Mouse (Mus musculus) urinary bladder, adult 18-20 months (tissue): ENCODE data around the gene Crtc1.

Experiments
- DNase-seq, 2 experiments: peaks; one replicate each; pipeline ENCODE4 v3.0.0; 2022; ENCODE audit warnings: low spot score in 2 of 2, mixed read lengths in 2 of 2

Gene Crtc1

DNA sequence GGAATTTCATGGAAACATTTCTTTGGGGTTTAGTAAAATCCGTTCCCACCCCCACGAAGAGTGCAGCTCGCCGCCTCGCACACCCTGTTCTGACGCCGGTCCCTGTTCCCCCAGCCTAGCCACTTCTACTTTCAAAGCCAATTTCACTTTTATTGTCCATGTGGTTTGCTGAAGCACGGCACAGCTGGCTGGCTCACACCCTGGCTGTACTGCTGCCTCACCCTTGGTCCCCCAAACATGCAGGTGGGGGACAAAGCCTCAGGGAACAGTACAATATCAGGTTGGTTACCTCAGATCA is 23.1 kb upstream of the Crtc1 start:
- no peak for DNase-seq

DNA sequence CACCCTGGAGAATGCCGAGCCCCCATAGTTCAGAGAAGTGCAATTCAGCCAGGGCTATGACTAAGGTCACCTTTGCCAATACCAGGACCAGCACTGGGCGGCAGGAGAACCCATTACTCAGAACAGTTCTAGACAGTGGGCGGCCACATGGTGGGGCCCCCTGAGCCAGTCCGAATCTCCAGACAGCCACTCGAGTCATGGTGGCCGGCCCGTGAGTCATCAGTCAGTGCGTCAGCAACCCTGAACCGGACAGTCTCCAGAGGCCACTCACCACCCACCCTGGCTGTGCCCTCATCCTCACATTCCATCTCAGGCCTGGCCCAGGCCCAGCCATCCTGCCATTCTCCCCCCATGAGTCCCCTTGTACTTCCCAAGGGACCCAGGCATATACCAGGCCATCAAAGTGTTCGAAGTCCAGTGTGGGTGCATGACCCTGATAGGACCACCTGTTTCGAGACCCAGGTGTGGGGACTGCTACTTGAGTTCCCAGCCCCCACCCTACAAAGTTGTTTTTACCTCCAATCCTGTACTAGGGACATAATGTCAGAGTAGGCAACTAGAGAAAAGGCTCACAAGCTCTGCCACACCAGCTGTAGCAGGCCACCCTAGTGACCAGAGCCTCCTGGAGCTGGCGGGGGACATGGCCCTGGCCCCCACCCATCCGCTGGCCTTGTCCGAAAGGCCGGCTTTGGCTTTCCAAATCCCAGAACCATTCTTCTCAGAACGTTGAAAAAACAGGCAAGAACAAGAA is 22.6 kb upstream of the Crtc1 start:
- DNase-seq, result no peak

DNA sequence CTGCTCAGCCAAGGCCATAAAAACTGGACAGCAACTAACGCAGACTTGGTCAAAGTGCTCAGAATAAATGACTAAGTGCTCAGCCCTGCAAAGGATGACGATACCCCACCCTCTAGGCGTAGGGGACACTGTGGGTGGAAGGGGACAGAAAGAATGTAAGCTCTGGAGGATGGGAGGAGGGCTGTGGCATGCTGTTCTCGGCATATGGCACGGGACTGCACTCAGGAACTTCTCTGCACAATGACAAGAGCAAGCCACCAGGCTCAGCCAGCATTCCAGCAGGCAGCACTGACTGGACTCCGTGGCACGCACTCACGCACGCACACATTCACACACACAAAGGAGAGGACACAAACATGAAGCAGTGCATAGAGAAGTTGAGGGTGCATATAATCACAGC is 21.2 kb upstream of the Crtc1 start:
- no peak for DNase-seq

DNA sequence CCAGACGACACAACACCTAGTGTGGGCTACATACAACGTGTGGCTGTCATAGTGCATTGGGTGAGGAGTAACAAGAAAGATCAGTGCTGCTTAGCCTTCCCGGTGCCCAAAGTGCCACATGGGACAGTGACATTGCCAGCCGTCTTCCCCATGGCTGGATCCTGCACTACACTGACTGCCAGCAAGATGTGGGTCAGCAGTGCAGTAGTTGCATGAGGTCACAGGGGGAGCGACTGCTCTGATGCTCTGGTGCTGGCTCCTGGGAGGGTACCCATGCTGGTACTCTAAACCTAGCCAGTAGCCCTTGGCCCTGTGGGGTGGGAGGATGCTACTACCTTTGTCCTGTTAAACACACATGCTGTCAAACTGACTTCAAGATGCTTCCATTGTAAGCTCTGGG is 20.8 kb upstream of the Crtc1 start:
- no peak for DNase-seq

DNA sequence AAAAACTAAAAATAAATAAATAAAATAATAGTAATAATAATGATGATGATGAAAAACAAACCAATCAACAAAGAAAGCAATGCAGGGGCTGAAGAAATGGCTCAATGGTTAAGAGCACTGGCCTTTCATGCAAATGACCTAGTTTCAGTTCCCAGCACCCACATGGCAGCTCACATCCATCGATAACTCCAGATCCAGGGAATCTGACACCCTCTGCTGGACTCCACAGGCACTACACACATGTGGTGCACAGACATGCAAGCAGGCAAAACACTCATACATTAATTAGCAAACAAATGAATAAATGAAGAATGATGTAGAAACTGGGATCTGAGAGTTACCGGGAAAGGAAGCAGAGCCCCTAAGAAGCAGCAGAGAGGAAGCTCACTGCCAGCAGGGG is 20.3 kb upstream of the Crtc1 start:
- DNase-seq, result no peak

DNA sequence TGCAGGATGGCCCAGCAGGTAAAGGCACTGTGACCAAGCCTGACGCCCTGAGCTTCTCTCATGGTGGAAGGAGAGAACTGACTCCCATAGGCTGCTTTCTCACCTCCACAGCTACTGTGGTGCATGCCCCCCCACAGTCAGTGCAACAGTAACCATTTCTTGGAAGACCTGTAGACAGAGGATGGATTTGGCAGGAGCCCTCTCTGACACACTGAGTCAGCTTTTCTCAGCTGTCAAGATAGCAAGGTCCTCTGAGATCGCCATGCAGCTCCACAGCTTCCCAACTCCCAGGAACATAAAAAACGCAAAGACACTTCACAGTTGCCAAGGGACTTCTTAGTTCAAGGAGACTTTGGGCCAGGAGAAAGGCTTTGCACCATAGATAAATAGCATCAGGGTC is 19.1 kb upstream of the Crtc1 start:
- no peak for DNase-seq

DNA sequence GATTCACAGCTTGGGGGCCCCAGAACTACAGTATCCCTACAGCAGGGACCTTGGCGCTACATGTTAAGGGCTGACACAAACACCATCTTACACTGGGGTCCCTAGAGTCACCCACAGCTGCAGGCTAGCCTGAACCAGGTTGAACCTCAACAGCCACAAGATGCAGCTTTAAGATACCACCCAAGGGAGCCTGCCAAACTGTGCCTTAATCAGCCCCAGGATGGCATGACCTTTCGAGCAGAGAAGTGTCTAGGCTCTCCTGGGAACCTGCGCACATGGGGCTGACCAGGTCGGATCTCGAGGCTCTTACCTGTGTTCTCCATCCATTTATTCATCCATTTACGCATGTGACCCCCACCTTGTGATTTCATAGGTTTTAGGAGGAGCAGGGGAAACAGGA is 18.5 kb upstream of the Crtc1 start:
- no peak for DNase-seq

DNA sequence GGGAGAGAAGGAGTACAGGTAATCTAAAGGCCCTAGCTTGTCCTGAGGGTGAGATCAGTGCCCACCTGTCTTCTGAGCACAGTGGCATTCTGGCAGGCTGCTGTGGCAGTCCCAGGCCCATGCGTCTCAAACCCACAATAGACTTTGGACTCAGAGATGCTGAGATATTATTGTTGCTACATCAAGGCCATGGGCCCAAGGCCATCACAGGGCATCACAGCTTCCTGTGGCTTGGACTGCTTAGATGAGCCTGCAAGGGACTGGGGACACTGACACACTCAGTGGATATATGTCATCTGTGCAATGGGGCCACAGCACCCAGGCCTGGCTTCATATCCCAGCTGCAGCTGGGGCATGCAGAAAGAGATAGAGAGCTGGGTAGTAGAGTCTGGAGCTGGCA is 17.6 kb upstream of the Crtc1 start:
- DNase-seq, result no peak

DNA sequence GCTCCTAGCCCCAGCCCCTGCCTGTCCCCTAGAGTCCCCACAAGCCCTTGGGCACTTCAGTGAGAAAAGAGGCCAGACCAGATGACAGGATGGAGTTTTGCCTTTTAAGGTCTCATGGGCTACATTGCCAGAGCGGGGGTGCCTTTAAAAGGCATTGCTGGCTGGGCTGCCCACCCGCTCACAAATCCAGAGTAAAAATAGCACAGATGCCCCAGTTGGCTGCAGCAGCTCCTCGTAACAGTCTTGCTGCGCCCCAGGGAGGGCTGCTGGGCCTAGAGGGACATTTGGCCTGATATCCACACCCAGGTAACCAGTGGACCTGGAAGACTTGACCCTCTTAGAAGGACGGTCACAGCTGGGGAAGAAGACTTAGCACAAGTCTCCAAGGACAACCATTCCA is 14.5 kb upstream of the Crtc1 start:
- DNase-seq, result no peak

DNA sequence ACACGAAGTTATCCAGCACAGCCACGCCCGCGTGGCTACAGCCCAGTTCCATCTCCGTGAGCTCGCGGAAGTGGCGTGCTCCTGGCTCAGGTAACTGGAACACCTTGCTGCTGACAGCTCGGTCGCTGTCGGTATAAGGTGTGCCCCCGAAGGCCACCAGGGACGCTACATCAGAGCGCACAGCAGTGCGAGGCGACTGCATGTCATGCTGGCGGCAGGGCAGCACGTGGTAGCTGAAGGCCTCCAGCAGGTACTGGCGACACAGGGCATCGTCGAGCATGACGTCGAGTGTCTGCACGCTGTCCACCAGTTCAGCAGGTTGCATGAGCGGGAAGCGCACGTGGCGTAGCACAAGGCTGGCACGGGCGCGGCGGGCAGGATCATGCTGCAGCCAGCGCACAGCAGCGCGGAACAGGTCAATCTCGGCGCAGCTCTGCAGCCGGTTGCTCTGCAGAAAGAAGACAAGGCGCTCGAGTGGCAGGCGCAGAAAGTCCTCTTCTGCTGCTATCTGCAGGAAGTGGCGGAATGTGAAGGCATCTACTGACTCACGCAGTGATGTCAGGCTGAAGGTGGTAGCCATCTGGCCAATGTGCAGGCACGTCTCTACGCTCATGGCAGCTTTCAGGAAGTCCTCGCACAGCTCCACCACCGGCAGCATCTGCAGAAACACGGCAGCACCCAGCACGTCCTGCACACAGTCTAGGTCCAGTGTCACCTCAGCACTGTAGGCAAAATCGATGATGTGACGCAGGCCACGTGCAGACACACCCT is 13.0 kb upstream of the Crtc1 start:
- DNase-seq, result no peak

DNA sequence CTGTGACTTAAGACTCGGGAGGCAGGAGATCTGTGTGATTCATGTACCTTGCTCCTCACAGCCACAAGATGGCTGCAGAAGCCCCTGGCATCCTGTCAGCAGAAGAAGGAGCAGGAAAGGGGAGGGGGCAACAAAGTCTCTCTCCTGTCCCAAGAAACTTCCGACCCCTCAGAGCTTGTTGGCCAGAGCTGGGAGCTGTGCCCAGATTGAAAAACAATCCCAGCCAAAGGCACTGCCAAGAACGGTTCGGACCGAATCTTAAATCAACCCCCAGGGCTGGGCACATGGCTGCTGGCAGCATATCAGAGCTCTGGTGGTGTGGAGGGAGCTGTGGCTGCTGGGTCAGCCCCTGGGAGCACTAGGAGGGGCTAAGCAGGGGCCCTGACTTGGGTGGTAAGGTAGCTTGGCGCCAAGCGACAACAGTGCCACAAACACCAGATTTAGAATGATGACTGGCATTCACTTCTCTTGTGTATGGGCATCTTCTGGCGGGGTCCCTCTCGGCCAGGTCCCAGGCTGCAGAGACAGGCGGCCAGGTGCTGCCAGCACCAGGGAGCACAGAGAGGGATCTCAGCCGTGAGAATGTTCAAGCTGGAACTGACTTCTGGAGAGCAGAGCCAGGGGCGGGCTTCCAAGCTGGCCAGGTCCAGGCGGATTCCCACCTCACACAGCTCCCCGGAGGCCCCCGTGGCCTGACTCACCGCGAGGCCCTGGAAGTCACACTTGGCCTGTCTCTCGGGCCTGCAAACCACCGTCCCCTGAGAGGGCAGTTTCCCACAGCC is 8.5 kb upstream of the Crtc1 start:
- no peak for DNase-seq

DNA sequence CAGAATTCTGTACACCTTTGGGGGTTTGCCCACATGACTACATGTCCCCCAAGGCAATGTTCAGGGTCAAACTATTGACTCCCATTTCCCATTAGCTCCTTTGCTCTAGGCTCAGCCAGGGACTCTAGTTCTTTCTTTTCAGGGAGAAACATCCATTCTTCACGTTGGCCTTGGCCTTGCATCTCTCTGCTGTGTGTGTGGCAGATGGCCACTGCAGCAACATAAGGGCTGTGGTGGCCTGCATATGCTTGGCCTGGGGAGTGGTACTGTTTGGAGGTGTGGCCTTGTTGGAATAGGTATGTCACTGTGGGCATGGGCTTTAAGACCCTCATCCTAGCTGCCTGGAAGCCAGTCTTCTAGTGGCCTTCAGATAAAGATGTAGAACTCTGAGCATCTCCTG is 6.6 kb upstream of the Crtc1 start:
- no peak for DNase-seq

DNA sequence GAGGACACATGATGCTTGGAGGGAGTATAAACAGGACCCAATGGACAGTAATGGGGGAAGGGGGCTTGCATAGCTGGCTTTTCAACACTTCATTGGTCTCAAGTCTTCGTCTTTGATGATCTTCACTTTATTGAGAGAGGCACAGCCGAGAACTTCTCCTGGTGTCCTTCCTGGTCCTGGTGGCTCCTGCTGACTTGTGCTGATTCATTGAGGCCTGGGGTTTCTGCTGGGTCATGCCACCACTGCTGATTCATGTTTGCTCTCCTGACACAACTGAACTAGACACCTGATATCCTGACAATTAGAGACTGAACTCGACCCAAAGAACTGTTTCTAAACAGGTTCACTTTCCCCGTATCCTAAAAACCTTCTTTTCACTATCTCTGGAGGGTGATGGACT is 3.9 kb upstream of the Crtc1 start:
- no peak for DNase-seq

DNA sequence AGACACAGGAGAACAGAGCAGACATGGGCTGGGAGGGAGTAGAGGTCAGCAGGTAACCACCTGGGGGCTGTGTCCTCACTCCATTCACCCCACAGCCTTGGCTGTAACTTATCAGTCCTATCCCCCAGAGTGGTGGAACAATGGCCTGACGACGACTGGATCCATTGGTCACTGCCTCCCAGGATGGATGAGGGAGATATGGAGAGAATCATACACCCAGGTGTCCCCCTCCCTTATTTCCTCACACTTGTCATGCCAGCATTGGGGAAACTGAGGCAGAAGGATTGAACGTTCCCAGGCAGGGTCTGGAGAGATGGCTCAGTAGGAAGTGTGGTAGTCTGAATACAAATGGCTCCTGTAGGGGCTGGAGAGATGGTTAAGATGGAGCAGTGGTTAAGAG is 2.2 kb upstream of the Crtc1 start:
- DNase-seq, result no peak

DNA sequence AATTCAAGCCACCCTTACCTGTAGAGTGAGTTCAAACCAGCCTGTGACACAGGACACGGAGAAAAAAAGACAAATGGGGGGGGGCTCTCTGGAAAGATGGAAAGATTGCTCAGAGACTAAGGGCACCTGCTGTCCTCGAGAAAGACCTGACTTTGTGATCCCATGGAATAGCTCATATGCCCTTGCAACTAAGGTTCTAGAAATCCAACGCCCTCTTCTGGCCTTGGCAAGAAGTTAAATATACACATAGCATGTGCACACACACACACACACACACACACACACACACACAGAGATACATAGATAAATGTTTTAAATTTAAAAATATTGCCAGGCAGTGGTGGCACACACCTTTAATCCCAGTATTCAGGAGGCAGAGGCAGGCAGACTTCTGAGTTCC is 867 bp upstream of the Crtc1 start:
- no peak for DNase-seq

DNA sequence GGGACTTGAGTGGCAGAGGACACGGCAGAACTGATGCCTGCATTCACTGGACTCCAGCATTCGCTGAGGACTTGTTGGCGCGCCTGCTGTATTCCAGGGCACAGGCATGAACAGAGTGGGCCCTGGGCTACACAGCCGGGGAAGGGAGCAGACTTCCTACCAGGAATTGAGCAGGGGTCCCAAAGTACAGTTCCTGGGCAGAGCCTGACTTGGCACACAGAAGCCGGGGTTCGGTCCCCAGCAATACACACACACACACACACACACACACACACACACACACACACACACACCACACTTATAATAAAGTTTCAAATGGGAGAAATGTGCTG is 435 bp upstream of the Crtc1 start:
- DNase-seq, result no peak

DNA sequence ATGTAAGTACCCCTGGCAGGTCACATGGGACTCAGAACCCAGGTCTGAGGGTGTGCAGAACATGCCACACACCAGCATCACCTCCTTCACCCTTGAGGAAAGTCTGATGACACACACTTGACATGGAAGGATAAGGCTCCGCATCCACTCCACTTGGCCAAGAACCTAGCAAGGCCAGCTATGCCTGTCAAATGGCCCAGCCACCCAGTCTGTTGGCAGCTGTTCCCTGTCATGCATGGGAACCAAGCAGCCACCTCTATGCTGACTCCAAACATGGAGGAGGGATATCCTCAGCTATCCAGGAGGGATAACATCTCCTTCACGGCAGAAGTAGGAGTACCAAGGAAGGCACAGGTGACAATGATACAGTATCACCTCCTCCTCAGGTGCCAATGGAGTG is 956 bp downstream of the Crtc1 start:
- DNase-seq, result no peak

DNA sequence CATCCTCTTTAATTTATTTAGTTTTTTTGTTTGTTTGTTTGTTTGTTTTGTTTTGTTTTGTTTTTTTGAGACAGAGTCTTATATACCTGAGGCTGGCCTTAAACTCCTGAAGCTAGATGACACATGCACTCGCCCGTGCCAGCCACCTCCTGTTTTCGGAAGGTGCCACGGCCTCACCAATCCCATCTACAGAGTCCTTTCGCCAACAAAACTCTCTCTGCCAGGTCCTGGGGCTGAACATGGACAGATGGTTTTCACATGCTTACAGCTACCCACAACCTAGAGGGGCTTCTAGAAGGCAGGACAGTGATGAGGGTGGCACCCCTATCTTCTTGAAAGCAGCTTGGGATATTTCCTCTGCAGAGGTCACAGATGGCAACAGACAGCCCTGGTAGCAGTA is 4.2 kb downstream of the Crtc1 start:
- no peak for DNase-seq

DNA sequence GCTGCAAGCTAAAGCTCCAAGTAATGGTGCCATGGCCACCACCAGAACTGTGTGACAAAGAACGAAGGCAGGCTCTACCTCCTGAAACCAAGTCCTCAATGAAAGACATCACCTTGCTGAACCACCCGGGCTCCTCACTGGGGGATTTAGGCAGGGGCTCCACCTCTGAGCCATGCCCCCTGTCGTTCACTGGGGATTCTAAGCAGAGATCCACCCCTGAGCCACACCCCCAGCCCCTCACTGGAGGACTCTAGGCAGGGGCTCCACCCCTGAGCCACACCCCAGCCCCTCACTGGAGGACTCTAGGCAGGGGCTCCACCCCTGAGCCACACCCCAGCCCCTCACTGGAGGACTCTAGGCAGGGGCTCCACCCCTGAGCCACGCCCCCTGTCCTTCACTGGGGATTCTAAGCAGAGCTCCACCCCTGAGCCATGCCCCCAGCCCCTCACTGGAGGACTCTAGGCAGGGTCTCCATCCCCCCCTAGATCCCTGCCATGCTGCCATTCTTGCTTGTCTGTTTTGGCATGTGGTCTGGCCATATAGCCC is 6.3 kb downstream of the Crtc1 start:
- DNase-seq, result no peak

DNA sequence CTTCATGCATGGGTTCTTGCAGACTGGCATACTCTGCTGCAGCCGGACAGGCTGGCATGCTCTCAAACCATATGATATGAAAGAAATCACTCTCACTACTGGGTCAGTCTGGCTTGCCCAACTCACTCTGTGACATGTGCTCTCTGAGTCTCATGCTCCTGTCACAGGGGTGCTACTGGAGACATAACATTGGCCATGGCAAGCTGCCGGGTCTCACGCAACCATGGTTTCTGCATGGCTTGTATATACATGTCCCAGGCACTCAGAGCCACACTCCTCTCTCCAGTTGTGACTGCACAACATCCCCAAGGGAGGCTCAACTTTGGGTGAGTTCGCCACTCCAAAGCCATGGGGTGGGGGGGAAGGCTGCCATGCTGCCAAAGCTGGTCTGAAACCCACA is 8.2 kb downstream of the Crtc1 start:
- DNase-seq, result no peak

DNA sequence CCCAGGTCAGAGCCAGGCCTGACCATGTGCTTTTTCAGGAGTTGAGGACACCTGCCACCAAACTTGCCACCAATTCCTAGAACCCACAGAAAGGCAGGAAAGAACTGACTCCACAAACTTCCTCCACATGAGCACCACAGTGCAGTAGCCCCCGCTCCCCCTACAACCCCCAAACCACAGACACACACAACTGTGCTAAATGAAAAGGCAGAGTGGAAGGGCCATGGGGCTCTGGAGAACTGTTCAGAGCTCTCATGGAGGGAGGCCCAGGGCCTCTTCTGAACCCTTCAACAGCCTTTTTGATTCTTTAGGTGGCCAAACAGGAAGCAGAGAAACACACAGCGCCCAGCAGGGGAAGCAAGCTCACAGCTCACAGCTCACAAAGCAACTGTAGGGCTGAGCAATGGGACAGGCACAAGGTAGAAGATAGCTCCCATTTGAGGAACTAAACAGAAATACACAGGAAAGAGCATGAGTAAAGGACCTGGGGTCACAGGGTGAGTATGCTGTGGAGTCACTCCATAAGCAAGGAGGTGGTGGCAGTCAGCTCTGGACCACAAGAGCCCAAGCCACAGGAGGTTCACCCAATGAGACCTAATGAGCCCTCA is 13.0 kb downstream of the Crtc1 start:
- DNase-seq, result no peak

DNA sequence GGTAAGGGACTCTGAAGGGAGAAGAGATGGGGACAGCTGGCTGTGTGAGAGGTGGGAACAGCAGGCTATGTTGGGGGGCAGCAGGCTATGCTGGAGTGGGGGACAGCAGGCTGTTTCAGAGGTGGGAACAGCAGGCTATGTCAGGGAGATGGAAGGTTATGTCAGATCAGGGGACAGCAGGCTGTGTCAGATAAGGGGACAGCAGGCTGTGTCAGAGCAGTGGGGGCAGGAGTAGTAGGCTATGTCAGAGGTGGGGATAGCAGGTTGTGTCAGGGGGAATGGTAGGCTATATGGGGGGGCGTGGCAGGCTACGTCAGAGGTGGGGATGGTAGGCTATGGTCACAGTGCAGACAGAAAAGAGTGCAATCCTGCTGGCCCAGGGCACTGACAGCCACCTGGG is 16.7 kb downstream of the Crtc1 start:
- DNase-seq, result no peak
